Mouse (Mus musculus): ENCODE measurements around the gene Gatm.

- no peak for TF ChIP-seq CTCF (IDR thresholded peaks at IDR 0.05)
- no peak for TF ChIP-seq POLR2A (IDR thresholded peaks at IDR 0.05; ENCODE audit: insufficient read depth, low read depth, low read length)
- no peak for TF ChIP-seq EP300 (IDR thresholded peaks at IDR 0.05; ENCODE audit: insufficient read depth, low read depth, low read length)
Measured at GRCm38 (mm10) chr2:122621337-122622110, 10.4 kb upstream of the Gatm start.
